Mouse (Mus musculus): ENCODE results near the gene Ipo9. TPM values are rescaled to one million over a fixed set of nuclear protein-coding genes. Genes with fewer than 3 reads are reported as not detected.

Ipo9 gene
- polyA plus RNA-seq, 1 experiment from 2014 or later, result 164 TPM

DNA sequence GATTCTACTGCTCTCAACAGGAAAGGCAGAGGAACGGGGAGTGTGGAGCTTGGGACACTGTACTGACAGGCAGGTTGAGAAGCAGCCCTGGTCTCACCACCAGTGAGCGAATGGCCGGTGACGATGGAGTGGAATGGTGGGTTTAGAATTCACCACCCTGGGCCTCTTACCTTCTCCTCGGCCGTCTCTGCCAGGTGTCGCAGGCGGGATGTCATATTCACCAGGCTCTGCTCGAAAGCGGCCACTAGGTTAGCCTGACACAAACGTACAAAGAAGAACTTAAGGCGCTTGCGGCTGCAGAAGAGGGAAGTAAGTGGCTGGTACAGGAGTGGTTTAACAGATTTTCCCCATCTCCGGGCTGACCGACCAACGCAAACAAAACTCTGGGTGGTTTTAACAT is 30.2 kb upstream of the Ipo9 start:
- H3K36me3 ChIP-seq, result peaks cover 82% of the 10 kb centered on the region
- no peaks in the 10 kb centered on the region for H3K27me3 ChIP-seq
- H3K9me3 ChIP-seq (replicated peaks), result no peaks in the 10 kb centered on the region
- H3K4me2 ChIP-seq (replicated peaks), result no peak overlapping the region
- H3K9ac ChIP-seq, result no peak overlapping the region
- no peak overlapping the region for H3K4me3 ChIP-seq
- H3K27ac ChIP-seq, result no peak overlapping the region
- no peaks in the 10 kb centered on the region for H3K4me1 ChIP-seq
- no peak for ATAC-seq (ENCODE audit: low FRiP score)
- WGBS, result 92% methylated on average over 16 of the region's 16 CpGs

DNA sequence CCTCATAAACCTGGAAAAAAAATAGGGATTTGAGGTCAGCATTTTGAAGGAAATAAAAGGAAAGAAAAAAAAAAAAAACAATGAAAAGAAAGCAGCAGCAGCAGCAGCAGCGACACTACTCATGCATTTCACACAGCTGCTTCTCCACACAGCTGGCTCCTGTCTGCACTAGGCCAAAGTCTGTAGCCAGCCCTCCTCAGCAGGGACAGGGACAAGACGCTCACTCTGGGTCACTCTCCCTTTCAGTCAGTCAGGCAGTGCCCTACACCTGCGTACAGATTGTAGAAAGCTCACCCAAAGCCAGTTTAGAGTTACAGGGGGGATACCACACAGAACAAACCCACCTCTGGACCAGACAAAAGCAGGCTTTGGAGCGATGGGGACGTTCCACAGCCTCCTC is 27.6 kb upstream of the Ipo9 start:
- Histone ChIP-seq H3K9me3 (replicated peaks) (no peaks in the 10 kb centered on the region), H3K4me3 (no peak overlapping the region), H3K27me3 (no peaks in the 10 kb centered on the region), H3K27ac (no peak overlapping the region), H3K4me1 (no peaks in the 10 kb centered on the region), H3K36me3 (peaks cover 81% of the 10 kb centered on the region), H3K4me2 (replicated peaks) (no peak overlapping the region), H3K9ac (no peak overlapping the region)
- no peak for ATAC-seq (ENCODE audit: low FRiP score)
- 90% methylated on average over 5 of the region's 5 CpGs for WGBS

GRCm38 (mm10) chr1:135452259-135452658 is 22.0 kb upstream of the Ipo9 start:
- no peak overlapping the region for H3K4me2 ChIP-seq (replicated peaks)
- 82% methylated on average over 10 of the region's 10 CpGs for WGBS
- H3K9me3 ChIP-seq (replicated peaks), result no peaks in the 10 kb centered on the region
- no peak overlapping the region for H3K27ac ChIP-seq
- H3K4me1 ChIP-seq, result no peaks in the 10 kb centered on the region
- H3K4me3 ChIP-seq, result no peak overlapping the region
- H3K27me3 ChIP-seq, result no peaks in the 10 kb centered on the region
- H3K36me3 ChIP-seq, result peaks cover 84% of the 10 kb centered on the region
- ATAC-seq (ENCODE audit: low FRiP score), result no peak
- no peak overlapping the region for H3K9ac ChIP-seq

- Histone ChIP-seq H3K4me1 (no peaks in the 10 kb centered on the region), H3K36me3 (peaks cover 76% of the 10 kb centered on the region), H3K4me2 (replicated peaks) (no peak overlapping the region), H3K27ac (no peak overlapping the region), H3K9ac (no peak overlapping the region), H3K4me3 (no peak overlapping the region), H3K9me3 (replicated peaks) (no peaks in the 10 kb centered on the region), H3K27me3 (no peaks in the 10 kb centered on the region)
- ATAC-seq (ENCODE audit: low FRiP score), result no peak
- WGBS, result 97% methylated on average over 2 of the region's 2 CpGs
Observed at GRCm38 (mm10) chr1:135451419-135451818, 21.1 kb upstream of the Ipo9 start.

- peaks cover 66% of the 10 kb centered on the region for H3K36me3 ChIP-seq
- no peak overlapping the region for H3K27ac ChIP-seq
- H3K4me2 ChIP-seq (replicated peaks), result no peak overlapping the region
- H3K9me3 ChIP-seq (replicated peaks), result no peaks in the 10 kb centered on the region
- no peak overlapping the region for H3K4me3 ChIP-seq
- H3K4me1 ChIP-seq, result no peaks in the 10 kb centered on the region
- H3K9ac ChIP-seq, result no peak overlapping the region
- no peak for ATAC-seq (ENCODE audit: low FRiP score)
- no peaks in the 10 kb centered on the region for H3K27me3 ChIP-seq
- WGBS, result 94% methylated on average over 8 of the region's 8 CpGs
Observed at GRCm38 (mm10) chr1:135449876-135450275, 19.6 kb upstream of the Ipo9 start.

- no peak overlapping the region for H3K4me3 ChIP-seq
- no peaks in the 10 kb centered on the region for H3K4me1 ChIP-seq
- ATAC-seq (ENCODE audit: low FRiP score), result no peak
- H3K9ac ChIP-seq, result no peak overlapping the region
- H3K9me3 ChIP-seq (replicated peaks), result no peaks in the 10 kb centered on the region
- peaks cover 62% of the 10 kb centered on the region for H3K36me3 ChIP-seq
- no peak overlapping the region for H3K4me2 ChIP-seq (replicated peaks)
- WGBS, result 95% methylated on average over 5 of the region's 5 CpGs
- no peak overlapping the region for H3K27ac ChIP-seq
- H3K27me3 ChIP-seq, result no peaks in the 10 kb centered on the region
Observed at GRCm38 (mm10) chr1:135448940-135449339, 18.6 kb upstream of the Ipo9 start.

DNA sequence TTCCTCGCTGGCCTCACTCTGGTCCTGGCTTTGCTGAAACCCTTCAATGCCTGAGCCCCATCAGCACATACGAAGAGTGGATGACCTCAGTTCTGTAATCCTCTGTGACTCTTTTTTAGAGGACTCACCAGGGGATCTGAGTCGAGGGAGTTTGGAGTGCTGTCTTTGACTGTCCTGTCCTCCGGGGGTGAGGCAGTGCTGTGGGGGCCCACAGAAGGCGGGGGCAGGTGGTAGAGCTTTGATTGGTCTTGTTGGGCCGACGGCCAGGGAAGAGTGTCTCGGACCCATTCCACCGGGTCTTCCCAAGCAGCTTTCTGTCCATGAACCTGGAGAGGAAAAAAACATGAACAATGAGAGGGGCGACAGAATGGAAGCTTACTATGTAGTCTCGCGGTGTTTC is 13.2 kb upstream of the Ipo9 start:
- Histone ChIP-seq H3K9me3 (replicated peaks) (no peaks in the 10 kb centered on the region), H3K4me1 (no peaks in the 10 kb centered on the region), H3K4me2 (replicated peaks) (no peak overlapping the region), H3K27ac (no peak overlapping the region), H3K9ac (no peak overlapping the region), H3K4me3 (no peak overlapping the region), H3K27me3 (no peaks in the 10 kb centered on the region), H3K36me3 (peaks cover 64% of the 10 kb centered on the region)
- 90% methylated on average over 12 of the region's 12 CpGs for WGBS
- no peak for ATAC-seq (ENCODE audit: low FRiP score)

- Histone ChIP-seq H3K9ac (no peak overlapping the region), H3K27me3 (no peaks in the 10 kb centered on the region), H3K36me3 (peaks cover 68% of the 10 kb centered on the region), H3K27ac (no peak overlapping the region), H3K4me3 (no peak overlapping the region), H3K9me3 (replicated peaks) (no peaks in the 10 kb centered on the region), H3K4me1 (no peaks in the 10 kb centered on the region), H3K4me2 (replicated peaks) (no peak overlapping the region)
- 97% methylated on average over 3 of the region's 3 CpGs for WGBS
- ATAC-seq (ENCODE audit: low FRiP score), result no peak
Observed at GRCm38 (mm10) chr1:135441861-135442260, 11.6 kb upstream of the Ipo9 start.

- 87% methylated on average over 6 of the region's 6 CpGs for WGBS
Observed at GRCm38 (mm10) chr1:135440986-135441385, 10.7 kb upstream of the Ipo9 start.

DNA sequence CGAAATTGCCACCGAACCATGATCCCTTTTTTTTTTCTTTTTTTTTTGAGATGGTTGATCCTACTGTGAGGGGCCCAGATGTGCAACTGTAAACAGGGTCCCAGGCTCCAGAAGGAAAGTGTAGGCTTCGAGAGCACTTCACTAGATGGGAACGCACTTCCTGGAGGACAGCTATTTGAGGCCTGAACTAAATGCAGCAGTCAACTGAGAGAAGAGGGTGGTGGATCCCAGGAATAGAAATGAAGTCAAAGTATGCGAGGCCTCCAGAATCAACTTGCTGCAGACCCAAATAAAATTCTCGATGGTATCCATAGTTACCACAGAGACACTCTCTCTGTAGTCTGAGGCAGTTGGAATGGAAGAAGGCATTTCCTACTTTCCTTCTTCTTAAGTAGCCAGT is 8.5 kb upstream of the Ipo9 start:
- H3K36me3 ChIP-seq, result peaks cover 61% of the 10 kb centered on the region
- WGBS, result 86% methylated on average over 6 of the region's 6 CpGs
- H3K9ac ChIP-seq, result no peak overlapping the region
- no peaks in the 10 kb centered on the region for H3K27me3 ChIP-seq
- no peak overlapping the region for H3K4me2 ChIP-seq (replicated peaks)
- ATAC-seq (ENCODE audit: low FRiP score), result no peak
- no peak overlapping the region for H3K27ac ChIP-seq
- H3K4me1 ChIP-seq, result no peaks in the 10 kb centered on the region
- H3K4me3 ChIP-seq, result no peak overlapping the region
- H3K9me3 ChIP-seq (replicated peaks), result no peaks in the 10 kb centered on the region

More at GRCm38 (mm10) chr1:135440986-135441385, 10.7 kb upstream of the Ipo9 start:
- ATAC-seq (ENCODE audit: low FRiP score), result no peak
- Histone ChIP-seq H3K36me3 (peaks cover 68% of the 10 kb centered on the region), H3K9ac (no peak overlapping the region), H3K27ac (no peak overlapping the region), H3K9me3 (replicated peaks) (no peaks in the 10 kb centered on the region), H3K4me2 (replicated peaks) (no peak overlapping the region), H3K27me3 (no peaks in the 10 kb centered on the region), H3K4me1 (no peaks in the 10 kb centered on the region), H3K4me3 (no peak overlapping the region)

GRCm38 (mm10) chr1:135435823-135436222 is 5.5 kb upstream of the Ipo9 start:
- Histone ChIP-seq H3K9me3 (replicated peaks) (no peaks in the 10 kb centered on the region), H3K4me1 (peaks cover 10% of the 10 kb centered on the region; the same call in 1 of the 2 replicates), H3K36me3 (peaks cover 31% of the 10 kb centered on the region), H3K4me2 (replicated peaks) (no peak overlapping the region), H3K4me3 (no peak overlapping the region), H3K9ac (no peak overlapping the region), H3K27ac (no peak overlapping the region), H3K27me3 (no peaks in the 10 kb centered on the region)
- no peak for ATAC-seq (ENCODE audit: low FRiP score)
- WGBS, result 33% methylated on average over 2 of the region's 2 CpGs

GRCm38 (mm10) chr1:135430669-135431017 is 344 bp upstream of the Ipo9 start:
- H3K27ac ChIP-seq, result peak overlapping the region; percentile 92
- peak overlapping the region; percentile 93 for H3K4me3 ChIP-seq
- peaks cover 13% of the 10 kb centered on the region for H3K36me3 ChIP-seq
- peak; percentile 77 for ATAC-seq (ENCODE audit: low FRiP score)
- H3K4me1 ChIP-seq, result peaks cover 34% of the 10 kb centered on the region
- H3K9me3 ChIP-seq (replicated peaks), result no peaks in the 10 kb centered on the region
- no peaks in the 10 kb centered on the region for H3K27me3 ChIP-seq
- H3K9ac ChIP-seq, result peak overlapping the region; percentile 91
- H3K4me2 ChIP-seq (replicated peaks), result peak overlapping the region; percentile 59
- 2% methylated on average over 14 of the region's 14 CpGs for WGBS

- Histone ChIP-seq H3K27ac (no peak overlapping the region), H3K9ac (no peak overlapping the region), H3K4me3 (no peak overlapping the region), H3K4me2 (replicated peaks) (peak overlapping the region; percentile 59; the same call in 1 of the 2 replicates), H3K9me3 (replicated peaks) (no peaks in the 10 kb centered on the region), H3K36me3 (peaks cover 33% of the 10 kb centered on the region), H3K4me1 (peaks cover 34% of the 10 kb centered on the region), H3K27me3 (no peaks in the 10 kb centered on the region)
- 90% methylated on average over 6 of the region's 6 CpGs for WGBS
- ATAC-seq (ENCODE audit: low FRiP score), result no peak
Observed at GRCm38 (mm10) chr1:135427390-135427789, 2.9 kb downstream of the Ipo9 start.

Data from hindbrain, embryonic 12.5 days (tissue).